Mouse (Mus musculus) embryonic facial prominence, embryonic 14.5 days (tissue): ENCODE results near the gene Prss8. TPM values are rescaled to one million over a fixed set of nuclear protein-coding genes. Genes with fewer than 3 reads are reported as not detected.
"Not testable (repeated sequence)": the region's sequence is repeated elsewhere in the genome, so short reads cannot be mapped to it uniquely, and the experiment has no call there.

ENCODE experiments used
- ATAC-seq: fragments of 200-750 bp; cut with Nextera tagmentation; 2 replicates; pipeline ENCODE4 v1.8.0; 2017; ENCODE audit warnings: low read depth, moderate number of reproducible peaks, moderate TSS enrichment
- DNase-seq: peaks from one replicate; pipeline ENCODE4 v3.0.0-alpha.2; 2015; ENCODE audit warnings: low spot score
- H3K27ac ChIP-seq: fragments of 300-500 bp; sonication (generic); replicated peaks from 2 replicates; pipeline ENCODE4 v1.5.1; 2014; ENCODE audit warnings: low read depth, mild to moderate bottlenecking, low read length, moderate library complexity
- H3K27me3 ChIP-seq: fragments of 300-500 bp; sonication (generic); replicated peaks from 2 replicates; pipeline ENCODE4 v1.6.1; 2014; ENCODE audit warnings: low read length; ENCODE audit not compliant: control insufficient read depth, insufficient read depth
- H3K36me3 ChIP-seq: fragments of 300-500 bp; sonication (generic); 2 replicates; pipeline ENCODE4 v1.6.1; 2014; ENCODE audit warnings: low read length, mixed read lengths; ENCODE audit not compliant: control insufficient read depth, insufficient read depth
- H3K4me1 ChIP-seq: fragments of 300-500 bp; sonication (generic); 2 replicates; pipeline ENCODE4 v1.6.1; 2014; ENCODE audit warnings: antibody characterized with exemption, low read length; ENCODE audit not compliant: control insufficient read depth, insufficient read depth
- H3K4me2 ChIP-seq: fragments of 300-500 bp; sonication (generic); 2 replicates; pipeline ENCODE4 v1.6.1; 2014; ENCODE audit warnings: low read depth, mild to moderate bottlenecking, low read length, moderate library complexity, mixed read lengths
- H3K4me3 ChIP-seq: fragments of 300-500 bp; sonication (generic); 2 replicates; pipeline ENCODE4 v1.5.1; 2014; ENCODE audit warnings: low read depth, mild to moderate bottlenecking, low read length
- H3K9ac ChIP-seq: fragments of 300-500 bp; sonication (generic); 2 replicates; pipeline ENCODE4 v1.6.1; 2014; ENCODE audit warnings: low read depth, mild to moderate bottlenecking, low read length, moderate library complexity, mixed read lengths
- H3K9me3 ChIP-seq: fragments of 300-500 bp; sonication (generic); 2 replicates; pipeline ENCODE4 v1.6.1; 2016; ENCODE audit warnings: low read length; ENCODE audit not compliant: control insufficient read depth
- WGBS: fragments of 180-500 bp; shearing (Covaris S2); extraction: QIAGEN DNeasy Blood & Tissue Kit; methylation state at CpG from one replicate; pipeline ENCODE4 v1.1.7; 2014; 5-methylcytosine and 5-hydroxymethylcytosine counted together
- polyA plus RNA-seq: library from polyadenylated mRNA; unstranded; fragments of >200 nt; fragmentation: Nextera tagmentation; extraction: Ambion mirVana; gene quantifications from 2 replicates; pipeline ENCODE4 v1.2.1, GENCODE M21; 2014

The Prss8 gene
- polyA plus RNA-seq, 1 experiment from 2014 or later = 11.1 TPM

DNA sequence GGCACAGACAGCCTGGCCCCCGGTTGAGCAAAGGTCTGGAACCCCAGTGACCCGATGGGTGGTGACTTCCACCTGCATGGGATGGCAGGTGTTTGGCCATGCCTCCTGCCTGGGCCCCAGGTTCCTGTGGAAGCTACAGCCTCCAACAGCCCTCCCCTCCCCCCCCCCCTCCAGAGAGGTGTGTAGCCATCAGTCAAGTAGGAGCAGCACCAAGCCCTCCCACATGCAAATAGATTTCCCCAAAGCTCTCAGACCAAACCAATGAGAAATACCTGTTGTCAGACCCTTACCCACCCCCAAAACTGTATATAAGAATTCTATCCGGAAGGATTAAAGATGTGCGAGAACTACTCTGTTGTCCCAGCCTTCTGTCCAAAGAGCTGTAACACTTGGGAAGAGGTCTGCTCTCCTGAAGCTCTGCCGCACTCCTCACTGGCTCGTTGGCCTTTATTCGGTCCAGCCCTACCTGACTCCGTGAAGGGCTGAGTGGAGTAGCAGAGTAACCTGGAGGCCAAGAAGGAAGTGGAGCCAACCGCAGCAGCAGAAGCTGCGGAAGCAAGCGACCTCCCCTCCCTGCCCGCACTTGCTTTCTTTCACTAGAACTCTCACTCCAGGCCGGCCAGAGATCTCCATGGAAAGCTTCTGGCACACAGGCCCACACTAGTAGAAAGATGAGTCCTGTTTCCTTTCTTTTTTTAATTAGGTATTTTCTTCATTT is 23.1 kb upstream of the Prss8 start:
- no peak for ATAC-seq
- no peak for DNase-seq
- Histone ChIP-seq H3K9me3 (no peaks in the 10 kb centered on the region), H3K4me3 (no peak overlapping the region), H3K9ac (no peak overlapping the region), H3K27ac (no peak overlapping the region), H3K36me3 (no peaks in the 10 kb centered on the region), H3K4me2 (no peak overlapping the region), H3K4me1 (no peaks in the 10 kb centered on the region), H3K27me3 (no peaks in the 10 kb centered on the region)
- WGBS = 40% methylated on average over 13 of the region's 13 CpGs

DNA sequence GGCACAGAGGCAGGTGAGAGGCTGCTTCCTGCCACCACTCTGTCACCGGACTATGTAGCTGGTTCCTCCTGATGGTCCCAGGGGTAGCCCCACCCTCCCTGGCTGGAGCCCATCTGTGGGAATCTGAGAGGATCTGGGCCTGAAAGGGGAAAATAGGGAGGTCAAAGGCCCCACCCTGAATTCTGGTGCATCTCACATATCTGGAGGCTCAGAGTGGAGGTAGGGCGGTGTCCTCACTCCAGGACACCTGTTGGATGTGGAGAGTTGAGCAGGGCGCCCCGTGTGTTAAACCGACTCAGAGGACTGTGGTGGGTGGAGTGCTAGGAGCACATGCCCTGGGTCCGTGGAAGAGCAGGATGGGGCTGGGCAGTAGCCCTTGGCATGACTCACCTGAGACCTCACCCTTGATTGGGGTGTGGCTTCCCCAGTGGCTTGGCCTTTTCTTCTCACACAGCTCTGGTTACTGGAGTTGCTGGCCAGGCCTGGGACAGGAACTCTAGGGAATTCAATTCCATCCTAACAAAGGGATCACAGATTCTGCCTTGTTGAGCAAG is 16.6 kb upstream of the Prss8 start, which contains the start of gene Prss36:
Prss36 (minus strand) TSS at position 256 of the 554 bp plus-strand sequence.
- DNase-seq (no peak), ATAC-seq (no peak; the same call in 1 of the 2 replicates)
- Histone ChIP-seq H3K27ac (no peak within 1 kb of the TSS), H3K4me2 (no peak within 1 kb of the TSS), H3K36me3 (no peaks in the 10 kb centered on the region), H3K4me3 (no peak within 1 kb of the TSS), H3K27me3 (peaks cover 29% of the 10 kb centered on the region), H3K4me1 (no peaks in the 10 kb centered on the region), H3K9ac (no peak within 1 kb of the TSS), H3K9me3 (no peaks in the 10 kb centered on the region)
- 77% methylated on average over 5 of the region's 6 CpGs for WGBS

GRCm38 (mm10) chr7:127944614-127945013 is 14.7 kb upstream of the Prss8 start:
- peak overlapping the region; percentile 31; the same call in 1 of the 2 replicates for H3K9ac ChIP-seq
- H3K36me3 ChIP-seq = no peaks in the 10 kb centered on the region
- DNase-seq (no peak), ATAC-seq (peak; percentile 62; the same call in 1 of the 2 replicates)
- H3K4me1 ChIP-seq = no peaks in the 10 kb centered on the region
- 14% methylated on average over 23 of the region's 23 CpGs for WGBS
- 0 out of 2 replicates have a peak overlapping the region, but pooled peaks have one; percentile 10 for H3K4me3 ChIP-seq
- H3K4me2 ChIP-seq = peak overlapping the region; percentile 29
- H3K27me3 ChIP-seq = peaks cover 29% of the 10 kb centered on the region
- H3K9me3 ChIP-seq = no peaks in the 10 kb centered on the region
- H3K27ac ChIP-seq = no peak overlapping the region

DNA sequence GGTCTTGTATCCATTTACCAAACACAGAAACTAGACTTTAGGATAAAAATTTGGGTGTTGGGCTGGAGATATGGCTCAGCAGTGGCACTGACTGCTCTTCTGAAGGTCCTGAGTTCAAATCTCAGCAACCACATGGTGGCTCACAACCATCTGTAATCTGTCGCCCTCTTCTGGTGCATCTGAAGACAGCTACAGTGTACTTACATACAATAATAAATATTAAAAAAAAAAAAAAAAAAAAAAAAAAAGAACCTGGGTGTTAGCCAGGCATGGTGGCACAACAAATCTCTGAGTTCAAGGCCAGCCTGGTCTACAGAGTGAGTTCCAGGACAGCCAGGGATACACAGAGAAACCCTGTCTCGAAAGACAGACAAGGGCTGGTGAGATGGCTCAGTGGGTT is 12.2 kb upstream of the Prss8 start:
- H3K4me1 ChIP-seq, H3K4me2 ChIP-seq, H3K36me3 ChIP-seq, H3K9ac ChIP-seq, H3K27ac ChIP-seq, DNase-seq, H3K9me3 ChIP-seq, H3K4me3 ChIP-seq, ATAC-seq: not testable (repeated sequence)
- WGBS = 53% methylated on average over 2 of the region's 2 CpGs
- peaks cover 29% of the 10 kb centered on the region for H3K27me3 ChIP-seq

GRCm38 (mm10) chr7:127936216-127936884 is 6.4 kb upstream of the Prss8 start:
- ATAC-seq (no peak), DNase-seq (no peak)
- peak overlapping the region; percentile 81 for H3K4me2 ChIP-seq
- H3K27ac ChIP-seq = no peak overlapping the region
- H3K4me3 ChIP-seq = peak overlapping the region; percentile 77
- peaks cover 12% of the 10 kb centered on the region for H3K4me1 ChIP-seq
- H3K9me3 ChIP-seq = no peaks in the 10 kb centered on the region
- H3K36me3 ChIP-seq = no peaks in the 10 kb centered on the region
- H3K9ac ChIP-seq = peak overlapping the region; percentile 68
- H3K27me3 ChIP-seq = no peaks in the 10 kb centered on the region
- WGBS = 57% methylated on average over 18 of the region's 18 CpGs

- peak overlapping the region; percentile 65; the same call in 1 of the 2 replicates for H3K27ac ChIP-seq
- H3K4me3 ChIP-seq = peak overlapping the region; percentile 77
- H3K36me3 ChIP-seq = no peaks in the 10 kb centered on the region
- WGBS = under 1% methylated on average over 27 of the region's 38 CpGs
- H3K9me3 ChIP-seq = no peaks in the 10 kb centered on the region
- DNase-seq = peak; percentile 29
- no peaks in the 10 kb centered on the region for H3K27me3 ChIP-seq
- H3K4me2 ChIP-seq = peak overlapping the region; percentile 81
- peak; percentile 31 for ATAC-seq
- peak overlapping the region; percentile 68 for H3K9ac ChIP-seq
- H3K4me1 ChIP-seq = peaks cover 13% of the 10 kb centered on the region
These were observed 5.8 kb upstream of the Prss8 start for GRCm38 (mm10) chr7:127935748-127936159.

DNA sequence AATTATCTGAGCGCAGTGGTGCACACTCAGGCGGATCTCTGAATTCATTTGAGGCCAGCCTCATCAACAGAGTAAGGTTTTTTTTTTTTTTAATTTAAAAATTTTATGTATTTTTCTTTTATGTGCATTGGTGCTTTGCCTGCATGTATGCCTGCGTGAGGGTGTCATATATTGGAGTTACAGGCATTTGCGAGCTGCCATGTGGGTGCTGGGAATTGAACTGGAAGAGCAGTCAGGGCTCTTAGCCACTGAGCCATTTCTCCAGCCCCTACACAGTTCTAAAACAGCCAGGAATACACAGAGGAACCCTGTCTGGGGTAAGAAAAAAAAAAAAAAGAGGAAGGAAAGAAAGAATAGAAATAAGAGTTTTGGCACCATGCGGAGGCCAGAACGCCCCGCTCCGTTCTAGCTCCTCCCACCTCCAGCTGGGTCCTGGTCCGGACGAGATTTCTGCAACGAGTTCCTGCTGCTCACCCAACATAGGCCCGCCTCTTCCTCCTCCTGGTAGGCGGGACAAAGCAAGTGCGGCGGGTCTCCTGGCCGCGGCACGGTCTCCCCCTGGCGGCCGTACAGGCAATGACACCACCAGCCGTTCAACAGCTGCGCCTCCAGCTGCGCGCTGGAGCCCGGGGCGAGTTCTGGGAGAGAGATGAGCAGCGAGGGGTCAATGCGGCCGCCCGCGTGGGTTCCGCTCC is 5.3 kb upstream of the Prss8 start:
- WGBS = 8% methylated on average over 24 of the region's 32 CpGs
- peak; percentile 95 for ATAC-seq

DNA sequence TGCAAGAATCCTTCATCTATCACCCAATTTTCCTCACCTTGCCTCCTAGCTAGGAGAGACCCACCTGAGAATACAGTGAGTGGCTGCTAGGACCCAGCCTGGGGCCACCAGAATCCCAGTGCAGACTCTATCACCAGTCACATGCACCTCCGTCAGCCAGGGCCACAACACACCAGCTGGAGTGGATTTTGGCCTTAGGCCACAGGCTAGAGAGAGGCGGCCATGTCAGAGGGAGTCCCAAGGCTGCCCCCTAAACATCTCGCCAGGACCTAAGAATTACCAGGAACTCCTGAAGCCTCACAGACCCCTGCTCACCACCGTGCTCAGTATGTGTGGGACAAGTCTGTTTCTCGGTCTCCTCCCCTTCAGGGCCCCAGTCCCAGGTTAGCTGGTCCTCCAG is 4.2 kb upstream of the Prss8 start:
- ATAC-seq (no peak), DNase-seq (no peak)
- Histone ChIP-seq H3K4me3 (no peak overlapping the region), H3K36me3 (no peaks in the 10 kb centered on the region), H3K27me3 (peaks cover 9% of the 10 kb centered on the region; the same call in 1 of the 2 replicates), H3K9ac (0 out of 2 replicates have a peak overlapping the region, but pooled peaks have one; percentile 58), H3K4me2 (no peak overlapping the region), H3K9me3 (no peaks in the 10 kb centered on the region), H3K4me1 (peaks cover 13% of the 10 kb centered on the region), H3K27ac (no peak overlapping the region)
- 72% methylated on average over 5 of the region's 5 CpGs for WGBS

More for the DNA sequence above, 5.3 kb upstream of the Prss8 start:
- Histone ChIP-seq H3K27me3 (0 out of 2 replicates have a peak, but pooled peaks cover 2% of the 10 kb centered on the region), H3K36me3 (no peaks in the 10 kb centered on the region), H3K4me2 (peak overlapping the region; percentile 81), H3K4me1 (peaks cover 13% of the 10 kb centered on the region), H3K4me3 (peak overlapping the region; percentile 77), H3K9ac (peak overlapping the region; percentile 68), H3K27ac (peak overlapping the region; percentile 78), H3K9me3 (no peaks in the 10 kb centered on the region)
- DNase-seq = peak; percentile 98
